Mouse (Mus musculus): ENCODE data around the gene Nwd2. TPM values are rescaled to one million over a fixed set of nuclear protein-coding genes. Genes with fewer than 3 reads are reported as not detected.

Nwd2 gene
- polyA plus RNA-seq, 1 experiment from 2014 or later, result 0.38 TPM

DNA sequence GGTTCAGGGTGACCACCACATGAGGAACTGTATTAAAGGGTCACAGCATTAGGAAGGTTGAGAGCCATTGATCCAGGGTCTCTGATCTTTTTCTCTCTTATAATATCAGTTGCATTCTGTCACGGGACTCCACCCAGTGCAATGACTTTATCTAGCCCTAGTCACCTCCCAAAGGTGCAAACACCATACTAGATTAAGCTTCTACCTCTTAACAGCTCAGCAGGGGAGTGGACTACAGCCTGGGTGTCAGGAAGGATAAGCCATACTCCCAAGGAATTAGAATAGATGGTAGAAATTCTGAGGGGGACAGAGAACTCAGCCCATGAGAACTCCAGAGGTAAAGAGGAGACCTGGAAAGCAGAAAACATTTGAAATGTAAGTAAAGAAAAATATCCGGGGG is 188.9 kb downstream of the Nwd2 start:
- H3K4me2 ChIP-seq (replicated peaks), result no peak overlapping the region
- no peaks in the 10 kb centered on the region for H3K36me3 ChIP-seq
- ATAC-seq (ENCODE audit: low FRiP score, low read depth), result no peak
- peaks cover 6% of the 10 kb centered on the region for H3K4me1 ChIP-seq
- H3K27me3 ChIP-seq, result no peaks in the 10 kb centered on the region
- no peak overlapping the region for H3K9ac ChIP-seq
- no peaks in the 10 kb centered on the region for H3K9me3 ChIP-seq
- WGBS, result 92% methylated on average over 2 of the region's 2 CpGs
- H3K4me3 ChIP-seq, result no peak overlapping the region
- H3K27ac ChIP-seq, result no peak overlapping the region

DNA sequence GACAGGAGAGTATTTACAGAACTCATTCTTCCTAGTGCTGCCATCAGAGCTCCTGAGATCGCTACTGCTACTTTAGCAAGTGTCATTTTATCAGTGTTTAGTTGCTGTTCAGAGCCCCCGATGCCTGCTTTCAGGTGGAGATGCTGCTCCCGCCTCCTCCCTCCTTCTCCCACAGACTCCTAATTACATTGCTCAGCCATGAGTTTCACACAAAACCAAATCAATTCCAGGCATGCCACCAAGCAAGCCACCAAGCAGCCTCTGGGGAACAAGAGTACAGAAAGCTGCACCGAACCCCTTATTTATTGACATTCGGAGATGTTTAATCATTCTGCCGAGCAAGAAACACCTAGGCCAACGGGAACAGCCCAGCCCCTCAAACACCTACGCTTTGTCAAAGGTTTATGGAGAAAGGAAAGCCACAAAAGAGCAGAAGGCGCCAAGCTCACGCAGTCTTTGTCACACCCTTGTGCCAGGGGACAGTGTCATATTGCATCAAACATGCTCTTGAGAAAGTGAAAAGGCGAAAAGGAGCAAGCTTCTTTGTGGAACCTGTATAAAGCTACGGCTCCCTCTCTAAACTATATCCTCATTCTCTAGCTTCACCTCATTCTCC is 191.0 kb downstream of the Nwd2 start:
- no peak overlapping the region for H3K27ac ChIP-seq
- WGBS, result 37% methylated on average over 12 of the region's 12 CpGs
- no peak overlapping the region for H3K9ac ChIP-seq
- no peak for ATAC-seq (ENCODE audit: low FRiP score, low read depth)
- no peaks in the 10 kb centered on the region for H3K36me3 ChIP-seq
- H3K4me3 ChIP-seq, result no peak overlapping the region
- H3K9me3 ChIP-seq, result no peaks in the 10 kb centered on the region
- 0 out of 2 replicates have a peak overlapping the region, but pooled peaks have one; percentile 5 for H3K4me2 ChIP-seq (replicated peaks)
- H3K4me1 ChIP-seq, result peaks cover 6% of the 10 kb centered on the region
- no peaks in the 10 kb centered on the region for H3K27me3 ChIP-seq

DNA sequence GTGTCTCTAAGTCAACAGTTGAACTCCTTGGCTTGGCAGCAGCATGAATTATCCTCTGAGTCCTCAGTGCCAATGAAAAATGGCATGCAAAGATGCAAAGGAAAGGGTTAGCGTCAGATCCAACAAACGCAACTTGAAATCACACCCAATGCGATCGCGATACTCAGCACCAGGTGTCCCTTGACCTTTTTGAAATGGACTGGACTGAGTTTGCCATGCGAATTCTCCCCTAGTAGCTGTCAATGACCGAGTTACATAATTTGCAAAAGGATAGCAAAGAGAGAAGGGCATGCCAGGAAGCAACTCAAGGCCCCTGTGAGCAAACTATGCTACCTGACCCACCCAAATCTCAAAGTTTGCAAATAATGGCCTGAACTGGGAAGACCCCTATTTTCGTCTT is 198.2 kb downstream of the Nwd2 start:
- WGBS, result 94% methylated on average over 8 of the region's 8 CpGs
- no peaks in the 10 kb centered on the region for H3K36me3 ChIP-seq
- no peak overlapping the region for H3K4me2 ChIP-seq (replicated peaks)
- ATAC-seq (ENCODE audit: low FRiP score, low read depth), result no peak
- no peak overlapping the region for H3K27ac ChIP-seq
- H3K4me3 ChIP-seq, result no peak overlapping the region
- 0 out of 2 replicates have a peak, but pooled peaks cover 2% of the 10 kb centered on the region for H3K9me3 ChIP-seq
- no peaks in the 10 kb centered on the region for H3K27me3 ChIP-seq
- no peaks in the 10 kb centered on the region for H3K4me1 ChIP-seq
- no peak overlapping the region for H3K9ac ChIP-seq

DNA sequence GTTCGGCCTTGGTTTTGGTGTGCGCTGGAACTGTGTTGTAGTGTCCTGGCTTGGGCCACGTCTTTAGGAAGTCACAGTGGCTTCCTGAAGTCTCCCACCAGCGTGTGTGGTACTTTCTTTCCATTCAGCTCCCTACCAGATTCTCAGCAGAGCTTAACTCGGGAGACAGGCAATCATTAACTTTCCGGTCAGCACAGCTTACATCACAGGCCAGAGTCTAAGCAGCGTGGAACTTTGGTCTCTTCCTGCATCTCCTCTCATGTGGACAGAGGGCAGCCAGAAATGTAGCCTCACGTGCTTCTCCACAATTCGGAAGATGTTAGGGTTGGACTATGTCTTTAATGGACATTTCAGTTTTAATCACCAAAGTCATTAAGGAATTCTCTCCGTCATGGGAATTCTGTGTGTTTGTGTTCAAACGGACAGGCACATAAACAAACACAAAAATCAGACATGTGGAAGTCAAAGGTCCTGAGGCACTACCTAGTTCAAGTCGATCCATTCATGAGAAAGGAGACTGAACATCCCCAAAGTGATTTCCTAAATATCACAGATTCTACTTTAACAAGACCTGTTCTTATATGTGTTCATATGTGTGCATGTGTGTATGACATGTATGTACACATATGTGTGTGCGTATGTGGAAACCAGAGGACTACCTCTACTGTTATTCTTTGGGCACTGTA is 198.8 kb downstream of the Nwd2 start:
- Histone ChIP-seq H3K27me3 (no peaks in the 10 kb centered on the region), H3K9me3 (0 out of 2 replicates have a peak, but pooled peaks cover 2% of the 10 kb centered on the region), H3K4me1 (no peaks in the 10 kb centered on the region), H3K4me2 (replicated peaks) (no peak overlapping the region), H3K27ac (no peak overlapping the region), H3K36me3 (no peaks in the 10 kb centered on the region), H3K9ac (no peak overlapping the region), H3K4me3 (no peak overlapping the region)
- 89% methylated on average over 13 of the region's 13 CpGs for WGBS
- ATAC-seq (ENCODE audit: low FRiP score, low read depth), result no peak

DNA sequence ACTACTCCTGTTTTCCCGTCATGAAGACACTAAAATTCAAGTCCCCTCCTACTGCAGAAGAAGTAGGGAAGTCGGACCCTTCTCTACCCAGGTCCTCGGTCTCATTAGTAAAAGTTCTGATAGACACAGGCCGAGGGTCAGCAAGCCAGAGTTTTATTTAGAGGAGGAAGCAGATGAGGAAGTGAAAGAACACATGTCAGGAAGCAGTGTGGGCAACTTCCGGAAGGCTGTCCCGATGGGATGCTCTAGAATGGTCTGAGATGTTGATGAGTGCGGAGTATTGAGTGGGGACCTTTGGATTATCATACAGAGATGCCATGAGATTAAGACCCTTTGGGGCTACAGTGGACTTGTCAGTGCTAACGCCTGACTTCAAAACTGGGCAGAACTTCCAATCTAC is 210.0 kb downstream of the Nwd2 start:
- Histone ChIP-seq H3K4me2 (replicated peaks) (no peak overlapping the region), H3K9ac (no peak overlapping the region), H3K27me3 (no peaks in the 10 kb centered on the region), H3K4me3 (no peak overlapping the region), H3K4me1 (no peaks in the 10 kb centered on the region), H3K9me3 (no peaks in the 10 kb centered on the region), H3K27ac (no peak overlapping the region), H3K36me3 (no peaks in the 10 kb centered on the region)
- 90% methylated on average over 8 of the region's 8 CpGs for WGBS
- ATAC-seq (ENCODE audit: low FRiP score, low read depth), result no peak

Other genes with a start within 250 kb of the Nwd2 start
- 6.1 and 8.2 TPM in 2 replicates for gene 0610040J01Rik, start 163.3 kb downstream of the Nwd2 start, polyA plus RNA-seq (2015; fragmentation: Nextera tagmentation; extraction: Ambion mirVana)

Data from limb, embryonic 13.5 days (tissue).